Mouse (Mus musculus): ENCODE data around the gene Dydc2. TPM values are rescaled to one million over a fixed set of nuclear protein-coding genes. Genes with fewer than 3 reads are reported as not detected.
"Not testable (repeated sequence)": the region's sequence is repeated elsewhere in the genome, so short reads cannot be mapped to it uniquely, and the experiment has no call there.

Gene Dydc2
- not detected for total RNA-seq (2021)
- long read RNA-seq, experiment 1: 0 reads
- long read RNA-seq, experiment 2: 0 reads

DNA sequence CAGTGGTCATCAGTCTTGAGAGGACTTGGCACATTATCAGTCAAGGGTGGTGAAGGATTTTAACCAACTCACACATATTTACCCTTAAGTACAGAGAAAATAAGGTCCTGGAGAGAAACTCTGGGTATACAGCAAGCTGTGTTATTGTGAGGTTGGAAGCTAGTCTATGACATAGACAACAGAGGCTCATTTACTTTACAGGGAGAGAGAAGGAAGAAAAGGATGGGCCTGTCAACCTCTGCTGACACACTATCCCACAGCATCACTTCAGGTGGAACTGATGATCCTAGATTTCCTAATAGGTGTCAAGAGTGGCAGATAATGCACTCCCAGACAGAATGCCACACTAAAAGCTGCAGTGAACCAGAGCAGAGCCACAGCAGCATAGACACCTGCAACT is at the start of gene Dydc2:
Gene Dydc2, minus strand, starts transcription at position 101 of the 400 bp plus-strand sequence.
- DNase-seq: no peak
- intact Hi-C loops (cut with DNase I; ENCODE audit: low total_unique reads): no loop called here

DNA sequence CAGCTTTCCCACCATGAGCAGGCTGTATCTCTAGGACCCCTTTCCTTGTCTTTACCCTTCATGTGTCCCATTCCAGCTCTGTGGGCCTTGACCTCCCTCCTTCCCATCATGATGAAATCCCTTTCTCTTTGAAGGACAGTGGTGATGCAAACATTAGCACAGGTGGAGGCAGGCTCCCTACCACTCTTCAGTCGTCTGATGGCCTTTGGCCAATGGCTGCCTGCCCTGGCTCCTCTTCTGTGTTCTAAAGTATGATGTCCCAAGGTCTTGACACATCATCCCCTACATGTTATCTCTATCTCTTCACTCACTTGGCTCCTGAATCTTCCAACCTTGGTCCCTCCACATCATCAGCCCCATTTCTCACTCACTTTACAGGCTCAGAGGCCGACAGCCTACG is 47.3 kb upstream of the Dydc2 start:
- DNase-seq: no peak
- intact Hi-C loops (cut with DNase I; ENCODE audit: low total_unique reads): no loop called here

DNA sequence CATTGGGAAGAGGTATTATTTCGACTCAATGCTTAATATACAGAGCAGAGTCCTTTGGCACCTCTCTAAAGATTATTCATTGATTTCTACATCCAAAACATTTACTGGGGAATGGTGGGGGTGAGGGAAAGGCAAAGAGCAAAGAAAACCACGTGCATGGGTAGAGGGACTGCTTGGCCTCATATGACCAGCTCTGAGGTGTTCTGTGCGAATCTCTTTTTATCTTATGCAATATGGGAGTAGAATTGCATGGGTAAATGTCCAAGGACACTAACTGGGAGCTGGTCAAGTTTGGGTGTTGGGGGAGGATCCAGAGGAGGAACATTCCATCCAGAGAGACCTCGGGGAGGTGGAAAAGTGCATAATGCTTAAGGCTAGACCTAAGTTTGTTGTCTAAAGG is 43.9 kb upstream of the Dydc2 start:
- DNase-seq: no peak
- intact Hi-C loops (cut with DNase I; ENCODE audit: low total_unique reads): no loop called here

DNA sequence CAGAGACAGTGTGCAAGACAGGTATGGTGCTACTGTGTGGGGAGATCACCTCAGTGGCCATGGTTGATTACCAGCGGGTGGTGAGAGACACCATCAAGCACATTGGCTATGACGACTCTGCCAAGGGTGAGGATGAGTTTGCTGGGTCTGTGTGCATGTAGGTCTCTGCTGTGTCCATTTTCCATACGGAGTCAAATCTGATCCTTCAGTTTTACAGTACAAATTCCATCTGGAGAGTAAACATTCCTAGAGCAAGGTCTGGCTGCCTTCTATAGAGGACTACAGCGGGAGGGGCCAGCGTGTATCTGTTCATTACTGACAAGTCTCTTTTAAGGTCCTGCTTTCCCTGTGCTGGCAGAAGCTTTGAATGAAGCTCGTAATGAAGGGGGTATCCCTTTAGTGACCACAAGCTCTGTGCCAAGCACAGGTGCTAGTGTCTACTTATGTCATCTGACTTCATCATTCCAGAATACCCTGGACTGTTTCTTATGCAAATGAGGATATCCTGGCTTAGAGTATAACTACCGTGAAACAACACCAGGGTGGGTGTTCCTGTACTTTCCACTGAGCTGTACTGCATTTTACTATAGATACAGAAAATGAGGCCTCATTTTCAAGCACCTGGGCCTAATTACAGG is 42.1 kb upstream of the Dydc2 start:
- intact Hi-C loops (cut with DNase I; ENCODE audit: low total_unique reads): no loop called here
- no peak for DNase-seq

DNA sequence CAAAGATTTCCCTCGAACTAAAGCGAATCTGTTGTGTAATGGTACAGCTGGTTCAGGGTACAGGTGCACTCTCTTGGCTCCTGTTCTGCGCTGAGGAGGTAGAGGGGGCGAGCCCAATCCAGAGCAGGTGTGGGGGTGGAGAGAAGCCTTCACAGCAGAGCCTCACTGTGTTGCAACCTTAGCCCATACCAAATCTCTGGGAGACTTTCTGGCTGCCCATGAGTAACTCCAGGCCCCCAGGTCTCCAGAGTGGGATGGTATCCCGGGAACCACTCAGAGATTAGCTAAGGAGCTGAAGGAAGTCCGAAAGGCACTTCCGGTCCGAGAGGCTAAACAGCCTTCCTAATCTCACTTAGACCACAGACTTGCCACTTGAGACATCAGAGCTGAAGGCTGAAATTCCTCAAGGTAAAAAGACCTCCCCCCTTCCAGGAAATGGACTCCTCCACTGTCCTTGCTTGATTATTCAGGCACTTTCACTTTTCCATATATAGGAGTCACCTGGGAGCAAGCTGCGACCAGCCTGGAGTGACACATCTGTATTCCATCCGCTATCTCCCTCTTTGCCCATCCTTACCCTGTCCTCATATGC is 35.9 kb upstream of the Dydc2 start, which contains the start of gene Mat1a:
Gene Mat1a, plus strand, starts transcription at position 183 of the 592 bp plus-strand sequence.
- DNase-seq: no peak
- intact Hi-C loops (cut with DNase I; ENCODE audit: low total_unique reads): no loop called here

DNA sequence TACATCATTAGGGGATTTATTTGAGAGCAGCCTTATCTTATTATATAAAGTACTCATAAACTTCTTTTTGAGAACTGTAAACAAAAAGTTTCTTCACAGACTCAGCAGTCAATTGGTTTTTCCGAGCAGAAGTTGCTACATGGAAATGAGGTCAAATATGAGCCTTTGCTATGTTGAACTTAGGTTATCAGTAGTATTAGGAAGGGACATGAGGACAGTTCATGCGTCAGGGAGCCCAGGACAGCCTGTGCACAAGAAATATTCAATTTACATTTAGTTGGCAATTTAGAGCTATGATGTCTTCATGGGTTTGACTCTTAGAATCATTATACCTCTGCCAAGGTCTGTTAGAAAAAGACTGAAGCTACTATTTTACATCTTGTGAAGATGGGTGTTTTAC is 33.3 kb upstream of the Dydc2 start:
- intact Hi-C loops (cut with DNase I; ENCODE audit: low total_unique reads): no loop called here
- DNase-seq: no peak

DNA sequence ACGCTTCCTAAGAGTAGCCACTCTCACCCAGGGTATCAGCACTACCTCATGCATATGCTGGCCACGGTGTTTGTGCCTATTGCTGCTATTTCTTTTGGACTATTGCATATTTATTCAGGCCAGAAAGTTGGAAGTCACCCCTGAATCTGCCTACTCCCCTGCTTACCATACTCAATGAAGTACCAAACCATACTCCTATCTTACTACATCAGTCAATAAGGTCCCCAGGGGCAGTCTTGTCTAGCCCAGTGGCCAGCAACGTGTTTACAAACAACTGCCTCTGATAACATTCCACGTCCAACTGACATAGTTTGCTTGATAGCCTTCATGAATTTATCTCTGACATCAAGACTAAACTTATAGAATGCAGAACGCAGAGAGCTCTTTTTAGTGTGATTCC is 32.2 kb upstream of the Dydc2 start:
- intact Hi-C loops (cut with DNase I; ENCODE audit: low total_unique reads): no loop called here

DNA sequence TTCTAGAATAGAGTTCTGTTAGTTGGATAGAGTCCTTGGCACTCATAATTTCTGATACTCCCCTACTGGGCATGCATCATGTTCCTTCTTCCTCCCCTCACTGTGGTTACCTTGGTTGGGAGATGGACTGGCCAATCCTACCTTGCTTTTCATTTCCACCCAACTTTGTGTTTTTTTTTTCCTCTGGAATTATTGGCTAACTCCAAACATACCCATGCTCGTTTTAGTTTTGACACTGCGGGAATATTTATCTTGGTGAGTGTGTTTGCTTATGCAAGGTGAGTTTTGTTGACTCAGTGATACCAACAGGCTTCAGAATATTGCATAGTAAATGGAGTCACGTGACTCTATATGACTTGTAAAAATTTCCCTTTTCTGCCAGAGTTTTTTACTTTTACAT is 31.7 kb upstream of the Dydc2 start:
- DNase-seq: no peak
- intact Hi-C loops (cut with DNase I; ENCODE audit: low total_unique reads): no loop called here

More for the DNA sequence above, 32.2 kb upstream of the Dydc2 start:
- no peak for DNase-seq

DNA sequence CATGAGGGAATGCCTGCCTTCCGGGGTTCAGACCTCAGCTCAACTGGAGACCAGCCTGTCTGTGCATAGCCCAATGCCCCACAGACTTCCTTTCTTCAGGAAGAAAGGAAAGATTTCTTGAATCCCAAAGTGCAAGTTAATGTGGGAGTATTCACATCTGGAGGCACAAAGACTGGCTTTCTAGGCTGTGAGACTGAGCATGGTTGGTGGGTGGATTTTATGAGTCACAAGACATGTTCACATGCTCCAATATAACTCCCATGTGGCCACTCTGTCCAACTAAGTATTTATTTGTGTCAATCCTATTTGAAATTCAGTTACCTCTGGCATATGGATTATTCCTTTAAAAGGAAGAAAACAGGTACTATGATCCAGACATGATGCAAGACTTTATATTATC is 29.7 kb upstream of the Dydc2 start:
- no peak for DNase-seq
- intact Hi-C loops (cut with DNase I; ENCODE audit: low total_unique reads): no loop called here

DNA sequence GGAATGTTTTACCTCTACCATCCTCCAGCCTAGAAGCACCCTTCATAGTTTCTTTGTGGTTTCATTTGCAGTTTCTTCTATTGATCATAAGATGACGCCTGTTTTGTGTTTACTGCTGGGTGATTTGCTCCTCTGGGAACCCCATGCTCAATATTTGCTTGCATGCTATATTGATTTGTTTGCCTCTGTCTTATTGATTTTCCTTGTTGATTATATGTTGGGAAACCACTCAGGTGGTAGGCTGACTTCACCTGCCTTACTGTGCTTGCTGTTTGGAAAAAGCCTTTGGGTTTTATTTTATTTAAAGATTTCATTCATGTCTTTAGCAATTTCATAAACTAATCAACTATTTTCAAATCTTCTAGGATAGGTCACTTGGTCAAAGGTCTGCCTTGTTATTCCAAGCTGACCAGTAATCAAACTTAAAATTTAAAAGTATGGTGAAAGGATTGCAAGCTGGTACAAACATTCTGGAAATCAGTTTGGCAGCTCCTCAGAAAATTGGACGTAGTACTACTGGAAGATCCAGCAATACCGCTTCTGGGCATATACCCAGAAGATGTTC is 27.4 kb upstream of the Dydc2 start:
- intact Hi-C loops (cut with DNase I; ENCODE audit: low total_unique reads): no loop called here

DNA sequence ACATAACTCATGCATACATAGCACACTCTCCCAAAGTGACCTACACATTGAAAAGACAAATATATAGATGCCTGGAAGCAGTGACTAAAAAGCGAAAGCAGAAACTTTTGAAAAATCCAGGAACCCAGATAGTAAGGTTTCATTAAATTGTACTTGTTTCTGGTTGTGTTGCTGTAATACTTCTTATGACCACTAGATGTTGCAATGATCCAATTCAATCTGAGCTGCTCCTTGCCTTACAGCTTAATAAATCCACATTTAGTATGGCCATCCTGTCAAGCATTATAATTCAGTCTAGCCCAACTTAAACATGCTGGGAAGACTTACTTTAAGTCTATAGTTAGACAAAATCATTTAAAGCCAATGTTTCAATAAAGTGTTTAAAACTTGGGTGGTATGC is 25.1 kb upstream of the Dydc2 start:
- intact Hi-C loops (cut with DNase I; ENCODE audit: low total_unique reads): no loop called here
- DNase-seq: no peak

More for the DNA sequence above, 27.4 kb upstream of the Dydc2 start:
- no peak for DNase-seq

DNA sequence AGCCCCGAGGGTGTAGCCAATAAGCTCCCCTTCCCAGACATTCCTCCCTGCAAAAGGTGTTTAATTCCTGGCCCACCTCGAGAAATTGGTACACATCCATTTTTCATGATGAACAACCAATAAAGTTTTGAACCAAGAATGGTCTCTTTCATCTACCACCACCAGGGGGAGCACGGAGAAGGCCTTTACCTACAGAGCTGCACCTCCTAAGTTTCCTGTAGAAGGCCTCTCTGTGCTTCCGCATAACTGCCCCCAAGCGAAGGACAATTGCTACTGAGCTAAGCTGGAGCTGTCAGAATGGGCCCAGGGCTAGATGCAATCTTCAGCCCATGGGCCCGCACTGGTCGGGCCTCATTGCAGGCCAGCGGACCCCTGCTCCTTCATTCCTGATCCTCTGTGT is 21.8 kb upstream of the Dydc2 start:
- intact Hi-C loops (cut with DNase I; ENCODE audit: low total_unique reads): no loop called here
- no peak for DNase-seq

DNA sequence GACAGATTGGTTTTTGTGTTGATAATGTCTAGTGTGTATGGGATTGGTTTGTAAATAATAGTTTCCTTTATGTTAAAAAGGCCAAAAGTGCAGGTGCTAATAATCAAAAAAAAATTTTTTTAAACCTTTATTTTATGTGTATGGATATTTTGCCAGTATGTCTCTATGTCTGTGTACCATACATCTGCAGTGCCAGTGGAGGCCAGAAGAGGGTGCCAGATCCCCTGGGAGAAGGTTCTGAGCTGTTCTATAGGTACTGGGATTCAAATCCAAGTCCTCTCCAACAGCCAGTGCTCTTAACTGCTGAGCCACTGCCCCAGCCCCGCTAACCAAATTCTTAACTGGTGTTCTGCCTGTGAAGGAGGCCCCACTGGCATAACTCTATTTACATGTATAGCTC is 18.5 kb upstream of the Dydc2 start:
- no peak for DNase-seq
- intact Hi-C loops (cut with DNase I; ENCODE audit: low total_unique reads): no loop called here

DNA sequence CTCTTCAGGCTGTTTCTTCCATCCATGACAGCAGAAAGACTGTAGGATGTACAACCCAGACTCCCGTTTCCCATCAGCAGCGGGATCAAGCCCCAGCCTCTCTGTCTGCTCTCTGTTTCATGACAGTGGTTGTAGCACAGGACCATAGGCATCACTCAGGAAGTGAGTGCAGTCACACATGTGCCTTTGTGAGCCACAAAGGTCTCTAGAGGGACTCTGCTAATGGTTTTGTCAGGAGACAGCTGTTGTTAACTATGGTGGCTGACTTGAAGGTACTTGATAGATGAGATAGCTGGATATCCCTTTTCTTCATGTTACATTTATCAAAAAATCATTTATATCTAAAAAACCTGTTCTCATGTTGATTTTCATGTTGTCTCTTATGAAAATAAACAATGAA is 13.4 kb upstream of the Dydc2 start:
- intact Hi-C loops (cut with DNase I; ENCODE audit: low total_unique reads): no loop called here

DNA sequence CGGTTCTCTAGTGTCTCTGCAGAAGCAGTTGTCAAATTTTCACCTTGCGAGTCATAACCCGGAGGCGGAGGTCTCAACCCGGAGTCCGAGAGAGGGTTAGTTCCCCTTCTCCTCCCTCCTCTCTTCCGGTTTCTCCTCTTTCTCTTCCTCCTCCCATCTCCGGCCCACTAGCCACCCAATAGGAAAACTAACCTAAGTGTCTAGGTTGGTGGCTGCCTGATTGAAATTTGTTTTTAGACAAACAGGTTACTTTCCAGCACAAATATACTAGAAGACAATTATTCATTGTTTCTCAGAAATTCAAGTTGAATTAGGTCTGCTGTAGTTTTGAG is 3.9 kb upstream of the Dydc2 start:
- no peak for DNase-seq
- intact Hi-C loops (cut with DNase I; ENCODE audit: low total_unique reads): no loop called here

More for the DNA sequence above, 13.4 kb upstream of the Dydc2 start:
- DNase-seq: no peak

DNA sequence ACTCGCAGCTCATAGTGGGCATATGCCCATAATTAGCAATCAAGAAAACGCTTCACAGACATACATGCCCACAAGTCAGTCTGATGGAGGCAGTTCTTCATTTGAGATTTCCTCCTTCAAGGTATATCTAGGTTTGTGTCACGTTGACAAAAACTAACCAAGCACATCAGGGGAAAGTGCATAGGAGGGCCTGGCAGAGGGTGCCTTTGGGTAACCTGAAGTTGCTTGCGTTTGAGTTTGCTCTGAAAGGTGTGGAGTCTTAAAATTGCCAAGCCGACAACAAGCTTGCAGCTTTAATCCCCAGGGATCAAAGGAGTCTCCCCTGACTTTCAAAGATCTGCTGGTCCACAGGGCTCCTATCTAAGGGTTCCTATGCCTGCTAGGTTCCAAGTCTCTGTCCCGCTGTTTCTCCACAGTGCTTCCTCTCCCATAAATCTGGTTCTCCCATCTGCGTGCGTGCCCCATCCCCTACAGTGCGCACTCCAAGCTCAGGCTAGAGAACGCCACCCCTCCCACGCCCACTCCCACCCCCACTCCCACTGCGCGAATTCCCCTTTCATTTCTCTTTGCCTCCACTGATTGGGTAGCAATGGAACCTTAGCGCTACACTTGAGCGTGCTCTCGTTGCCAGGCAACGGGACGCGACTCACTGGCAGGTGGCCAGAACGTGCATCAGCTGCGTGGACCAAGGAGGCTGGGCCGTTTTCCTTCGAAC is 3.4 kb upstream of the Dydc2 start, which contains the start of gene Dydc1:
Gene Dydc1, plus strand, starts transcription at position 683 of the 715 bp plus-strand sequence.
- intact Hi-C loops (cut with DNase I; ENCODE audit: low total_unique reads): no loop called here
- DNase-seq: peak; percentile 37

DNA sequence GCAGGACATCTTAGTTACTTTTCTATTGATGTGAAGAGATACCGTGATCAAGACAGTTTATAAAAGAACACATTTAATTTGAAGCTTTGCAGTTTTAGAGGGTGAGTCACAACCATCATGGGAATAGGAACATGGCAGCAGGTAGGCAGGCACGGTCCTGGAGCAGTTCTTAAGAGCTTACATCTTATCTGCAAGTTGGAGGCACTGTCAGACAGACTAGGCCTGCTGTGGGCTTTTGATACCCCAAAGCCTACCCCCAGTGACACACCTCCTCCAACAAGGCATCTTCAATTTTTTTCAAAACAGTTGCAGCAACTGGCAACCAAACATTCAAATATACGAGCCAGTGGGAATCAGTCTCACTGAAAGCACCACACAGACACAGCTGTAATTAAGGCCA is 1.3 kb upstream of the Dydc2 start:
- DNase-seq: no peak
- intact Hi-C loops (cut with DNase I; ENCODE audit: low total_unique reads): no loop called here

DNA sequence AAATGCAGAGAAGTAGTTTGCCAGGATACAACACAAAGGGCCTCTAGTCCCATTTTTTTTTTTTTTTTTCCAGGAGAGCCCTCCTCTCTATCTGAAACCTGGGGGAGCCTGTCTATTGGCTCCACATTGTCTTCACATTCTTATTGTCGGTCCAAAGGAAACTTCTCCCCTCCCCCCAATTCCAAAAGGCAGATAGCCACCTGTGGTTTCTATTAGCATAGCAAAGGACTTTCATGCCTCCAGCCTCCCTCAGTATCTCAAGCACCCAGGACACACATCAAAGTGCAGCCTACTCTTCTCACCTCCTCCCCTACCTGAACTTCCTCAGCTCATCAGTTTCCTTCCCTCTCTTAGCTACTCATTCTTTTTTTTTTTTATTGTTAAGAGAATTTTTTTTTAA is 2.6 kb downstream of the Dydc2 start:
- intact Hi-C loops (cut with DNase I; ENCODE audit: low total_unique reads): no loop called here

DNA sequence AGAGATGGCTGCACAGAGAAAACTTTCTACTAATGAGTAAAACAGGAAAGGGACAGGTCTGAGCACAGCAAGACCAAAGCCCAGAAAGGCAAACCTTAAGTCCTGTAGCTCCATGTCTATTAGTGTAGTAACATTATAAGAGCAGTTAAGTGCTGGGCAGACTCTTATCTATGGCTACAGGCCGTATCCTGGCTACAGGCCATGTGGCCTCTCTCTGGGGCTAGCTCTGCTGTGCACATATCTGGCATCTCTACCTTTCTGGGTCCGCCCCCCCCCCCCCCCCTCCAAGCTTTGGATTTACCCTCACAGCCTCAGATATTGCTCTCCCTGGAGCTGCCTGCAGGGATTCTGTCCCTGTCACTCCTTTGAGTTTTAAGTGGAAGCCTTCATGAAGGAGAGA is 3.8 kb downstream of the Dydc2 start:
- DNase-seq: no peak
- intact Hi-C loops (cut with DNase I; ENCODE audit: low total_unique reads): no loop called here

More for the DNA sequence above, 2.6 kb downstream of the Dydc2 start:
- DNase-seq: no peak

DNA sequence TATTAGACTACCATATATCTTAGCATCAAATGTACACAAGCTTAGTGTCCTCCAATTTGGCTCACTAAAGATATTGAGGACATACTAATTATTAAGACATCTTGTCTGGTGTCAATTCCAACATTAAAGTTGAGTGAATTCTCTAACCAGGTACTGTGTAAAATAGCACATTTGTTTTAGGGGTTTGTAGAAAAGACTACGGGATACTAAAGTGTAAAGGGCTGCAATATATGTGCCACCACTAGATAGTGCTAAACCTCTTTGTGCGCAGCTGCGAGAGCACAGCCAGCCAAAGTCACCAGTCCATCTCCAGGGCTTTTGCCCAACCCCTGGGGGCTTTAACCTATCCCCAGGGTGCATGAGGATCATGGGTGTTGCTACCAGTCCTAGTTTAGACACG is 15.8 kb downstream of the Dydc2 start:
- intact Hi-C loops (cut with DNase I; ENCODE audit: low total_unique reads); DNase-seq: not testable (repeated sequence)

DNA sequence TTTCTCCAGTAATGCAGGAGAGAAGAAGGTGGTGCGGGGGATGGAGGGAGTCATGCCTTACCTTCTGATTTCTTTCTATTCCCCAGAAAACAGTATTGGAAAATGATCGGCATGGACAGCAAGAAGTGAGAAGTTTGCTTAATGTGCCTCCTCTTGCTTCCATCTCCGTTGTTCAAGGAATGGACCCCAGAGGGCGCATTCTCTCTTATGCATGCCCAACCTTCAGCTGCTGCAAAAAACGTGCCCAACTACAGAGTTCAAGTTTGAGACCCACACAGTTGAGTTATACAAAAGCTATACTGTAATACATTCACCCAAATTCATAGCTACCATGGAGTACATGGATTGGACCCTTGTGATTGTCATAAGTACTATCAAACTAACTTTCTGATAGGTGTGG is 16.5 kb downstream of the Dydc2 start:
- DNase-seq: no peak
- intact Hi-C loops (cut with DNase I; ENCODE audit: low total_unique reads): no loop called here

Measured in gastrocnemius, postnatal 14 days (tissue).